Mouse (Mus musculus) mouse trophoblast stem cell (cell line): ENCODE measurements around the gene Aldh3b2.
"Not testable (repeated sequence)": the region's sequence is repeated elsewhere in the genome, so short reads cannot be mapped to it uniquely, and the experiment has no call there.

Experiments used
- in situ Hi-C, 2 experiments: fragments of 300-500 bp; cut with MseI, MboI; formaldehyde crosslinking; loops; 2 replicates in 1 of 2; 3 replicates in 1 of 2; pipeline ENCODE4 v1.15.1; 2025

Gene Aldh3b2

GRCm38 (mm10) chr19:3946715-3947114 is 25.4 kb upstream of the Aldh3b2 start:
- in situ Hi-C loops = loop anchor here in 1 of 2 experiments (5.0 kb wide), 1 partner anchor 46 kb away; the partner anchor contains the start of gene Tbx10

GRCm38 (mm10) chr19:3947813-3948212 is 24.3 kb upstream of the Aldh3b2 start:
- in situ Hi-C loops = loop anchor here in 1 of 2 experiments (5.0 kb wide), 1 partner anchor 44 kb away; the partner anchor contains the start of gene Tbx10

GRCm38 (mm10) chr19:3948546-3948945 is 23.6 kb upstream of the Aldh3b2 start:
- in situ Hi-C loops = loop anchor here in 1 of 2 experiments (5.0 kb wide), 1 partner anchor 44 kb away; the partner anchor contains the start of gene Tbx10

GRCm38 (mm10) chr19:3950331-3950730 is 21.8 kb upstream of the Aldh3b2 start:
- in situ Hi-C loops = no loop called here

DNA sequence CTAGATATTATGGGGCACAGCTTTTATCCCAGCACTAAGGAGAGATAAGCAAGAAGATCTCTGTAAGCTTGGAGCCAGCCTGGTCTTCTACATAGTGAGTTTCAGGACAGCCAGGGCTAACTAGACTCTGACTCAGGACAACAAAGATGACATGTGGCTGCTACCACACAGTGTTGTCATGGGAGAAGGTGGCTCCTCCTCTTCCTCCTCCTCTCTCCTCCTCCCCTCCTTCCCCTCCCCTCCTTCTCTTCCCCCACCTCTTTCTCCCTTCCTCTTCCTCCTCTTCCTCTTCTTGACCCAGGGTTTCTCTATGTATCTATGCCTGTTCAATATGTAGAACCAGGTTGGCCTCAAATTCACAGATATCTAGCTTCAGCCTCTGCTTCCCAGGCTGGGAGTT is 20.7 kb upstream of the Aldh3b2 start:
- in situ Hi-C loops = no loop called here

DNA sequence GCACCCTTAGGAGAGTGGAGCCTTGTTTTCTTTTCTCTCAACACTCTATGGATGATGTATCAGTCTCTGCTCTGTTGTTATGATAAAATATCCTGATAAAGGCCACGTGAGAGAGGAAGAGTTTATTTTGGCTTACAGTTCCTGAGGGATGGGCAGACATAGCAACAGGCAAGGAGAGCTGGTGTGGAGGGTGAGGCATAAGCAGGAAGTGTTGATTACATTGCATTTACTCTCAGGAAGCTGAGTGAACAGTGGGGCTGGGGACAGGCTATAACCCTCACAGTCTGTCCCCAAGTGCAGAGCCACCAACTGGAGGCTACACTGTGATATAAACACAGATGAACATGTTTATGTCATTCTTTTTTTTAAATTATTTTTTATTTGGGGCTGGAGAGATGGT is 20.0 kb upstream of the Aldh3b2 start:
- in situ Hi-C loops = no loop called here

DNA sequence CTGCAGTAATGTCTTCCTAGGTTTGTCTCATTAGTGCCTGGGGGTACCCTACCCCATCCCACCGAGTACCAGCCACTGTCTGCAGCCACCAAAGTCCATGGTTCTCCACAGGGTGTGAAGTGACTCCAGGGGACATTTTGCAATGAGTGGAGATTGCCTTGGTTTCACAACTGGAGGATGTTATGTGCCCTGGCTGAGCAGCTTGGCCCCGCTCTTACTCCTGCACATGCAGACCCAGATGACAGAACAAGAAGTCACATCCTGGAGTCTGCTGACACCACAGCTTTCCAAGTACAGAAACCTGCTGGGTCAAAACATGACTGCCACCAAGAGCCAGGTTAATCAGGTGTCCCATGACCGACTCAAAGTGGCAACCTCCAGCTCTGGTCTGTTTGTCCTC is 17.1 kb upstream of the Aldh3b2 start:
- in situ Hi-C loops = no loop called here

DNA sequence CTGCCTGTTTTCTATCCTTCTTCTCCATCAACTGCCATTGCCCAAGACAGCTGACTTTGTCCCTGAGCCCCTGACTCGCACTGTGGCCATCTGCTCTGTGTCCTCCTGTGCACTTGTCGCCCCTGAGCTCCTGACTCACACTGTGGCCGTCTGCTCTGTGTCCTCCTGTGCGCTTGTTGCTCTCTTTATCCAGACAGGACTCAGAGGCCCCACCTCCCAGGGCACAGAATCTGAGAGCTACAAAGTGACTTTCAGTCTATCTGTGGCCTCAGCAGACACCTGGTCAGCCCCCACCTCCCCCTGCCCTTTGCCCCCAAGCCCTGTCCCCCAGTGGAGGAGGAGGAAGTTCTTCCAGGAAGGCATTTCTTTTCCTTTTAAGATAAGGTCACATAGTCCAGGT is 16.3 kb upstream of the Aldh3b2 start:
- in situ Hi-C loops = no loop called here

DNA sequence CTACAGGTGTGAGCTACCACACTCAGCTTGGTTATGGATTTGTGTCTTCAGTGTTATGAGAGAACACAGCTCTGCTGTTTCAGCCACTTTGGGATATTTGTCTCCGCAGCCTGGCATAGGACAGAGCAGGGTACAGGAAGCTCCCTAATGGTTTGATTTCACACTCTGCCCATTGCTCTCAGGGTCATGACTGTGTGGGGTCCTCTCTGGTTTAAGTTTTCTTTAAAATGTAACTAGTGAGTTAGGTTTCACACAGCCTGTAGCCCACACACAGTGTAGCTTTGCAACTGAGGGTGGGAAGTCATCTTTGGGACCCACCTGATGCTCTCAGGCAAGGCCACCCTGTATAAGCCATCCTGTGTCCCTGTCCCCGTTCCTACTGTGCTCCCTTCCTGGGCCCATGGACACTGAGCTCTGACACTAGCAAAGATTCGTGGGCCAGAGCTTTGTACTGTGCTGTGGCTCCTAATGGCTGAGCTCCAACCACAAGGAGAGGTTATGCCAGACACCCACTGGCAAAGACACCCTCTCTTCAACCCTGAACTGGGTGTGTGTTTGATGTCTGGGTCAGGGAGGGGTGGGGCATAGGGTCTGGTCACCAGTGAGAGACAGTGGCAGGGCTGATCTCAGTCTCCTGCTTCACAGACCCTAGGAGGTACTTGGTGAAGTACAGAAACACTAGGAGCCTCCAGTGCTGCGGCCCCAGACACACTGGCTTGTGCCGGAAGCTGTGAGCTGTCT is 14.7 kb upstream of the Aldh3b2 start:
- in situ Hi-C loops = not testable (repeated sequence)

DNA sequence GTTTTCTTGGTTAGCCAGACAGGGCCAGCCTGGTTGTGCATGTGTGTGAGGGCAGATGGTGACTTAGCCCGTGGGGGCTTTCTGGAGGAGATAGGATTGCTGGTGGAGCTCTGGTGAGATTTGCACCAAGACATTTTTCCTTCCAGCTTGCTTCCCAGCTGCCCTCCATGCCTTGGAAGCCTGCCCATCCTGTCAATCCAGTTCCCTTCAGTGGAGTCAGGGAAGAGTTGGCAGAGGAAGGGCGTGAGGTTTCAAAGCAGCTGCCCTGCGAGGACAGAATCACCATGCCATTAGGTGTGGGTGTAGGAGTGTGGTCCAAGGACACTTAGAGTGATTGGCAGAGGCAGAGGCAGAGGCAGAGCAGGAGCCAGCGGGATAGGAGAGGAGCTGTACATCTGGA is 13.7 kb upstream of the Aldh3b2 start, which contains the start of gene Aldh3b3:
Aldh3b3 (plus strand) TSS at position 176 of the 400 bp plus-strand sequence.
- in situ Hi-C loops = no loop called here

GRCm38 (mm10) chr19:3959030-3959429 is 13.1 kb upstream of the Aldh3b2 start:
- in situ Hi-C loops = no loop called here

DNA sequence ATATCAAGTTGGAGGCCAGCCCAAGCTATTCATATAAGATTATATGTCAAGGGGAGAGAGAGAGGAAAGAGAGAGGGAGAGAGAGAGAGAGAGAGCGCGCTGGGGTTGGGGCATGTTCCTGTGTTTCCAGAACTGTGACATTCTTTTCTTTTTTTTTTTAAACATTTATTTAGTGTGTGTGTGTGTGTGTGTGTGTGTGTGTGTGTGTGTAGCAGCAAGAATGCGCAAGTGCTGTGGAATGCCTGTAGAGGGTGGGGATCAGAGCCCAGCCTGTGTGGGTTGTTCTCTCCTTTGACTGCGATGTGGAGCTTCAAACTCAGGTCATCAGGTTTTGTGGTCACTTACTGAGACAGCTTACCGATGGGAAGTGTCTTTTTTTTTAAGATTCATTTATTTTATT is 11.9 kb upstream of the Aldh3b2 start:
- in situ Hi-C loops = no loop called here

GRCm38 (mm10) chr19:3961805-3962204 is 10.3 kb upstream of the Aldh3b2 start:
- in situ Hi-C loops = not testable (repeated sequence)

DNA sequence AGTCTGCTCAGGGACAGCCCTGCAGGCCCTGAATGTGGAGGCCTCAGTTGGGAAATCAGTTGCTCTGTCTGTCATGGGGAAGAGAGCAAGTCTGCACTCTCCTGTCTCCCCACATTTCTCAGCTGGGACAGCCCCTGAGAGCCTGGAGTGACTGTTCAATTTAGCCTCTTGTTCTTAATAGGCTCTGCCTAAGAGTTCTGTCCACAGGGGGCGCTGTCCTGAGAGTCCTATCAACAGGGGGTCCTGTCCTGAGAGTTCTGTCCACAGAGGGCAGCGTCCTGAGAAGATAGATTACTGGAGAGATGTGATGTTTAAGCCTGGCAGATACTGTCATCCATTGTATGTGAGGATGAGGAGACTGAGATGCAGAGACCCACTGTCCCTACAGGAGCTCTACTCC is 9.7 kb upstream of the Aldh3b2 start:
- in situ Hi-C loops = no loop called here

DNA sequence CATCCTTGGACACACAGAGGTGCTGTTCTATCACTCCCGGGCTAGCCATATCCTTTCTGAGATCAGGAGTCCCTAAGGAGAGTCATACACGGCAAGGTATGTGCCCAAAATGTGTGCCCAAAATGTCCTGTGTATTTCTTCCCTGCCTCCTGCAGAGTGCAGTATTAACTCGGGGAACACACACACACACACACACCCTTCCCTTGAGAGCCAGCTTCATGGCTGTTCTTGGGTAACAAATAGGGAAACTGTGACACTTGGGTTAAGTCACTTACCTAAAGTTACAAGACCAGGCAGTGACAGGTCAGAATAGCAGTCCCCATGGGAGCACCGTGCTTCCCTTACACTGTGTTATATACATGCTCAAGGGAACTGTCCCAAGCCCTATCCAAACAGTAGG is 8.1 kb upstream of the Aldh3b2 start:
- in situ Hi-C loops = no loop called here

GRCm38 (mm10) chr19:3966330-3967075 is 5.6 kb upstream of the Aldh3b2 start:
- in situ Hi-C loops = no loop called here

GRCm38 (mm10) chr19:3967258-3967657 is 4.9 kb upstream of the Aldh3b2 start:
- in situ Hi-C loops = no loop called here

GRCm38 (mm10) chr19:3974608-3975007 is 2.5 kb downstream of the Aldh3b2 start:
- in situ Hi-C loops = not testable (repeated sequence)

- in situ Hi-C loops = no loop called here
Observed at GRCm38 (mm10) chr19:3975866-3976265, 3.7 kb downstream of the Aldh3b2 start.

- in situ Hi-C loops = no loop called here
Observed at GRCm38 (mm10) chr19:3980309-3980708, 8.2 kb downstream of the Aldh3b2 start.

DNA sequence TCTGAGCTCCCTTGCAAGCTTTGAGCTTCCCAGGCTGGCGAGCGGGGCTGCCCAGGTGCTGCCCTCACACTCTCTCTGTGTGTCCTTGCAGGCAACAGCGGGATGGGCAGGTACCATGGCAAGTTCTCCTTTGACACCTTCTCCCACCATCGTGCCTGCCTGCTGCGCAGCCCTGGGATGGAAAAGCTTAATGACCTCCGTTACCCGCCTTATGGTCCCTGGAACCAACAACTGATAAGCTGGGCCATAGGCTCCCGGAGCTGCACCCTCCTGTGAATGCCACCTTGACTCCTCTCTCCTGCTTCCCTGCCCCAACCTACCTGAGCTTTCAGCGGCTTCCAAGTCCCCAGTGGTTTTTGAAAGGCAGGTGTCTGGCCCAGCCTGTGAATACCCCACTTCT is 8.8 kb downstream of the Aldh3b2 start:
- in situ Hi-C loops = no loop called here

GRCm38 (mm10) chr19:3983527-3984200 is 11.5 kb downstream of the Aldh3b2 start:
- in situ Hi-C loops = no loop called here
